Mouse (Mus musculus): ENCODE results near the gene Mgll. TPM values are rescaled to one million over a fixed set of nuclear protein-coding genes. Genes with fewer than 3 reads are reported as not detected.
A peak's percentile ranks its signal among the peaks of the same experiment; 100 is the strongest.

Mgll gene
- polyA plus RNA-seq, 1 experiment from 2014 or later: 72.1 TPM

DNA sequence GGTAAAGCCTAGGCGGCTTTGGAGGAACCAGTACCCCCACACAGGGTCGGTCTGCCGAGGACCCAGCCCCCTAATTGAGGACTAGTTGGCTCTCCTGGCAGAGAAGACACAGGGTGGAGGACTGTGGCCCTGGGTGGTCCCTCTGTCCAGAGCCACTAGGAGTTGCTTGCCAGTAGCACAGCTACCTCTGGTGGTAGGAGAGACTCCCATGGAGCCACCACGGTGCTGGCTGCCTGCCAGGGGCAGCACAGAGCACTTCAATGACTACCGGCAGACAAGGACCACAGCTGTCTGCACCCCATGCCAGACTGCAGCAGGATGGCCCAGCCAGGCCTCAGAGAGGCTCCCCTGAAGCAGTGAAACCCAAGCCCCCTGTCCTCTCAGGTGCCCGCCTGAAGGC is 102.3 kb downstream of the Mgll start:
- Histone ChIP-seq H3K4me3 (replicated peaks) (no peak overlapping the region), H3K27ac (replicated peaks) (peak overlapping the region; percentile 23; the same call in 1 of the 2 replicates), H3K36me3 (no peaks in the 10 kb centered on the region), H3K27me3 (replicated peaks) (no peaks in the 10 kb centered on the region), H3K9ac (replicated peaks) (no peak overlapping the region; the same call in 1 of the 2 replicates), H3K4me2 (no peak overlapping the region), H3K9me3 (replicated peaks) (no peaks in the 10 kb centered on the region), H3K4me1 (peaks cover 23% of the 10 kb centered on the region)
- peak; percentile 27; the same call in 1 of the 2 replicates for ATAC-seq (ENCODE audit: low FRiP score)
- WGBS: 35% methylated on average over 6 of the region's 6 CpGs

DNA sequence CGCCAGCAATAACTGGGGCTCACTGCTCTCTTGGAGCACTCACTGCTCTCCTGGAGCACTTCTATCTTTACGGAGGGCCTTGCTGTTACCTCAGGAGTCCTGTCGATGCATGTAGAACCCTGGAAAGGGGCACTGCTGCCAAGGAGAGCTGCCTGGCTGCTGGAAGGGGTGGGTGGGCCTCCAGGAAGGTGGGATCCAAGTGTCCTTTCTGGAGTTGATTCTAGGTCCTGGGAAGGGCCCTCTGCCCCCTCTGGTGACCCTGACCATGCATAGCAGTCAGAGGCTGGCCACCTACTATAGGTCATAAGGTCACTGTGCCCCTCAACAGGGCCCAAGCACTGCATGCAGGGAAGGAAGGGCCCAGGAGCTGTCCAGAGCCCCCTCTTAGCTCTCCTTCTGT is 102.8 kb downstream of the Mgll start:
- no peak for ATAC-seq (ENCODE audit: low FRiP score)
- Histone ChIP-seq H3K27me3 (replicated peaks) (no peaks in the 10 kb centered on the region), H3K9ac (replicated peaks) (no peak overlapping the region; the same call in 1 of the 2 replicates), H3K4me2 (no peak overlapping the region), H3K9me3 (replicated peaks) (no peaks in the 10 kb centered on the region), H3K4me1 (peaks cover 23% of the 10 kb centered on the region), H3K36me3 (no peaks in the 10 kb centered on the region), H3K4me3 (replicated peaks) (no peak overlapping the region), H3K27ac (replicated peaks) (peak overlapping the region; percentile 23)
- WGBS: 53% methylated on average over 3 of the region's 3 CpGs

DNA sequence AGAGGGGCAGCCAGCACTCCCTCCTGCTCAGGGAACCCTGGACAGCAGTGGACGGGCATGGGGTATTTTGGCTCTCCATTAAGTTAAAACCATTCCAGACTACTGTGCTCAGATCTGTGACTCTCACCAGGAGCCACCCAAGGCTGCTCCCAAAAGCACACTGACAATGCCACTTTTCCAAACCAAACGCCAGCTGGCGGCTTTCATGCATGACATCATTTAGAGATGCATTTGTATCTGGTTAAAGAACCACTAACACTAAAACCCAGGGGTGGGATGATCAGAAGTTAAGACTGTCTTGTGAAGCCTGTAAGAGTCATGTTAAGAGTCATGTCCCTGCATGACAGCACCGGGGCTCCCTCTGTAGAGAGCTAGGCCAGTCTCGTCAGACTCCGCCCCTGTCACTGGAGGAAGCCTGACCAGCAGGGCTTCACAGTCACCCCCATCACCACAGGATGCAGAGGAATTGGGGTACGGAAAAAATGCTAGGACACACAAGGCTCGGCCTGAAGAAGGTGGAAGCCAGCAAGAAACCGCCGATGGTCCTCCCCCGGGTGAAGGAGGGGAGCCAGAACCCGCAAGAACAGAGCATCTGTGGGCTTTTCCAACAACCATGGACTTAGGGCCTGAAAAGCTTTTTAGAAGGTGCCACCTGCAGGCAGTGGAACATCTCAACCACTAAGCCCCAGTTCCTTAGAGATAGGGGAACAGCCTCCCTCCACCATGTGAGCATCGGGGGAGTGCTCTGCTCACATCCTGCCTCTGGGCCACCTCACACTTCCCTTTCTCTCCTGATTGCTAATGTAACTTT is 103.4 kb downstream of the Mgll start:
- no peaks in the 10 kb centered on the region for H3K27me3 ChIP-seq (replicated peaks)
- H3K4me2 ChIP-seq: no peak overlapping the region
- ATAC-seq (ENCODE audit: low FRiP score): no peak
- no peak overlapping the region for H3K4me3 ChIP-seq (replicated peaks)
- no peak overlapping the region; the same call in 1 of the 2 replicates for H3K9ac ChIP-seq (replicated peaks)
- peaks cover 21% of the 10 kb centered on the region for H3K4me1 ChIP-seq
- no peaks in the 10 kb centered on the region for H3K36me3 ChIP-seq
- H3K9me3 ChIP-seq (replicated peaks): no peaks in the 10 kb centered on the region
- WGBS: 52% methylated on average over 13 of the region's 13 CpGs
- H3K27ac ChIP-seq (replicated peaks): peak overlapping the region; percentile 47

DNA sequence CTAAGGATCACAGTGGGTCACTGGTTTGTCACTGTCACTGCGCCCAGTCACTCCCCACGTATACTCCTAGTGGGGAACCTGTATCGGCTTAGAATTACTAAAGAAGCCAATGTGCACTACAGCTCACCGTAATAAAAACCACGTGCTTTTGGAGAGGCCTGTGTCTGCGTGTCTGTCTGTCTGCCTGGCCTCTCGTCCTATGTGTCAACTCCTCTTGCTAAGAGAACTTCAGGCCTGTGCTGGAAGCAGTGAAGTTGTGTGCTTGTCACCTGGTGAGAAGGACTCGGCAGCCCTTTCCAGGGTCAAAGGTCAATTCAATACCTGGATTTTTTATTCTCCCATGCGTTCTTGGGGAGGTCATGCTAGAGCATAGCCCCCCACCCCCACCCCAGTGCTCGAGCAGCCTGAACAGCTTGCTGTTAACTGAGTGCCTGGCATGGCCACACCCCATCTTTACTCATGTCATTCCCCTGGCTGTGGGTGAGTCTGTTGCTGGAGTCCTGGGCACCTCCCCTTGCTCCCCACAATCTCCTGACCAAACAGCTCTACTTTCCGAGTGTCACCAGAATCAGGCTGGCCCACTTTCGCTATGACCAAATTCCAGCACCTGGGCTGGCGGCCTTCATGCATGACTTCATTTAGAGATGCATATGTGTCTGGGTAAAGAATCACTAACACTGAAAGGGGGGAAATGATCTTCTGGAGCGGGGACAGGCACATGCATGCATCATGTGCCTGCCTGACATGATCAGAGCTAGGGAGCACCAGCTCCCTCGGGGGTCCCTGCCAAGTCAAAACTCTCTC is 104.2 kb downstream of the Mgll start:
- Histone ChIP-seq H3K9me3 (replicated peaks) (no peaks in the 10 kb centered on the region), H3K9ac (replicated peaks) (no peak overlapping the region), H3K4me3 (replicated peaks) (no peak overlapping the region), H3K27me3 (replicated peaks) (no peaks in the 10 kb centered on the region), H3K4me2 (no peak overlapping the region), H3K36me3 (no peaks in the 10 kb centered on the region), H3K4me1 (peaks cover 21% of the 10 kb centered on the region), H3K27ac (replicated peaks) (no peak overlapping the region)
- 78% methylated on average over 15 of the region's 15 CpGs for WGBS
- ATAC-seq (ENCODE audit: low FRiP score): no peak

DNA sequence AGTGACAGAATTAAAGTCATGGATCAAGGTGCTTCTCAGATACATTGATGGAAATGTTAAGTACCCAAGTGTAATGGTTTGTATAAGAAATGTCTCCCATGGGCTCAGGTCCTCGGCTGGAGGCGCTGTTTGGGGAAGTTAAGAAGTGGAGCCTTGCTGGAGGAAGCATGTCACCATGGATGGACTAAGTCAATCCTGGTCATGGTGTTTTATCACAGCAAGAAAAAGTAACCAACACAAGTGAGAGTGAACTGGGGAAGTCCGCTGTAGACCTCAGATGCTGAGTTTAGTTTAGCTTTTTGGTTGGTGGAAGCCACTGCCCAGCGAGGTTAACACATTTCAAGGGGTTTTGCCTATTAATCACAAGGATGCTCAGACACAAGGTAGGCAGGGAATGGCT is 105.4 kb downstream of the Mgll start:
- Histone ChIP-seq H3K36me3 (no peaks in the 10 kb centered on the region), H3K4me3 (replicated peaks) (no peak overlapping the region), H3K9me3 (replicated peaks) (no peaks in the 10 kb centered on the region), H3K4me2 (no peak overlapping the region), H3K9ac (replicated peaks) (no peak overlapping the region), H3K27ac (replicated peaks) (no peak overlapping the region), H3K4me1 (peaks cover 21% of the 10 kb centered on the region), H3K27me3 (replicated peaks) (no peaks in the 10 kb centered on the region)
- WGBS: 87% methylated on average over 4 of the region's 4 CpGs
- no peak for ATAC-seq (ENCODE audit: low FRiP score)

DNA sequence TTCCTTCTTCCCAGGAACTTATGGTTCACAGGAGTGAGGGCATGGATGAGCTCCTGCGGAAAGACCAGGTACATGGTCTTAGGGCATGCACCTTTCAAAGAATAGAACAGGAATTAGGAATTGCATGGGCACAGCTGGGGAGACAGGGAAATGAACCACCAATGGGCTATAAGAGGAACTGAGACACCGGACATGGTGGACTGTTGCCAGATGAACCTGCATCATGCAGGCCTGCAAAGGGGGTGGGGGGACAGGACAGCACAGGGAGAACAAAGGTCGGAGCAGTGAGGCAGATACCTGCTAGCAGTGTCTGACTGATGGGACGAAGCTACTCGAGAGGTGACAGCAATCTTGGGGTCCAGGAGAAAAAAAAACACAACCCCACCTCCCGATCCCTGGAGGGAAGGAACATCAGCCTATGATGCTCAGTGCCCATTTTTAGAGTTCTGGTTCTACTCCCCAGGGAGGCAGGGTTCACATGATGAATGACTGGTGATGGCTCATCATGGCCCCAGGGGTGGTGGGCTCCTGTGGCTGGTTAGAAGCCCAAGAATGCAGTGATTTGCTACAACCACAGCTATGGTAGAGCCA is 106.0 kb downstream of the Mgll start:
- Histone ChIP-seq H3K4me3 (replicated peaks) (no peak overlapping the region), H3K4me1 (peaks cover 21% of the 10 kb centered on the region), H3K9me3 (replicated peaks) (no peaks in the 10 kb centered on the region), H3K4me2 (no peak overlapping the region), H3K27me3 (replicated peaks) (no peaks in the 10 kb centered on the region), H3K36me3 (0 out of 2 replicates have a peak, but pooled peaks cover 4% of the 10 kb centered on the region), H3K9ac (replicated peaks) (no peak overlapping the region), H3K27ac (replicated peaks) (no peak overlapping the region)
- 94% methylated on average over 6 of the region's 6 CpGs for WGBS
- ATAC-seq (ENCODE audit: low FRiP score): no peak

DNA sequence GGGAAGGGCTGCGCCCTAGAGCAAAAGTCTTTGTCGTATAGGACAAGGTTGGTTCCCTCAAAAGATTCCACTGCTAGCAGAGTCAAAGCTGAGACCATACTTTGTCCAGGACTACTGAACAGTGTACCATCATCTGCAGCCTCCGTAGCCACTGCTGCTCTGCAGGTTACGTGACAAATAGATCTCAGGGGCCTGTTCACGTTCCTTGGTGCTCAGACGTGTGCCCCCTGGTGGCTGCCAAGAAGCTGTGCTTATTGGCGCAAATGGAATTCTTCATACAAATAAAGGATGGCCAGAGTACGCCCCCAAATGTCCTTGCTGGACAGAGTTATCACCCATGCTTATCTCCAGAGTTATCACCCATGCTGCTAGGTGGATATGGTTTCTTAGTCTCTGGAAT is 107.2 kb downstream of the Mgll start:
- peak; percentile 54 for ATAC-seq (ENCODE audit: low FRiP score)
- Histone ChIP-seq H3K4me2 (no peak overlapping the region), H3K27me3 (replicated peaks) (no peaks in the 10 kb centered on the region), H3K27ac (replicated peaks) (no peak overlapping the region), H3K4me1 (peaks cover 20% of the 10 kb centered on the region), H3K4me3 (replicated peaks) (no peak overlapping the region), H3K9ac (replicated peaks) (no peak overlapping the region), H3K9me3 (replicated peaks) (no peaks in the 10 kb centered on the region), H3K36me3 (peaks cover 16% of the 10 kb centered on the region)
- WGBS: 25% methylated on average over 8 of the region's 8 CpGs

DNA sequence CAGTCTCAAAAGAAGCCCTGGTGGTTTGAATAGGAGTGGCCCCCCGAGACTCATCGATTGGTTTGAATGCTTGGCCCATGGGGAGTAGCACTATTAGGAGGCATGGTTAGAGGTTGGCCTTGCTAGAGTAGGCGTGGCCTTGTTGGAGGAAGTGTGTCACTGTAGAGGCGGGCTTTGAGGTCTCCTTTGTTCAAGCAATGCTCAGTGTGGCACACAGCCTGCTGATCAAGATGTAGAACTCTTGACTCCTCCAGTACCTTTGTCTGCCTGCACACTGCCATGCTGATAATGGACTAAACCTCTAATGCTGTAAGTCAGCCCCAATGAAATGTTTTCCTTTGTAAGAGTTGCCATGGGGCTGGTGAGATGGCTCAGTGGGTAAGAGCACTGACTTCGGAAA is 108.5 kb downstream of the Mgll start:
- H3K9me3 ChIP-seq (replicated peaks): no peaks in the 10 kb centered on the region
- H3K9ac ChIP-seq (replicated peaks): no peak overlapping the region
- H3K27me3 ChIP-seq (replicated peaks): no peaks in the 10 kb centered on the region
- ATAC-seq (ENCODE audit: low FRiP score): no peak
- H3K36me3 ChIP-seq: peaks cover 27% of the 10 kb centered on the region
- H3K4me1 ChIP-seq: peaks cover 8% of the 10 kb centered on the region
- 73% methylated on average over 5 of the region's 5 CpGs for WGBS
- H3K27ac ChIP-seq (replicated peaks): no peak overlapping the region
- no peak overlapping the region for H3K4me2 ChIP-seq
- no peak overlapping the region for H3K4me3 ChIP-seq (replicated peaks)

DNA sequence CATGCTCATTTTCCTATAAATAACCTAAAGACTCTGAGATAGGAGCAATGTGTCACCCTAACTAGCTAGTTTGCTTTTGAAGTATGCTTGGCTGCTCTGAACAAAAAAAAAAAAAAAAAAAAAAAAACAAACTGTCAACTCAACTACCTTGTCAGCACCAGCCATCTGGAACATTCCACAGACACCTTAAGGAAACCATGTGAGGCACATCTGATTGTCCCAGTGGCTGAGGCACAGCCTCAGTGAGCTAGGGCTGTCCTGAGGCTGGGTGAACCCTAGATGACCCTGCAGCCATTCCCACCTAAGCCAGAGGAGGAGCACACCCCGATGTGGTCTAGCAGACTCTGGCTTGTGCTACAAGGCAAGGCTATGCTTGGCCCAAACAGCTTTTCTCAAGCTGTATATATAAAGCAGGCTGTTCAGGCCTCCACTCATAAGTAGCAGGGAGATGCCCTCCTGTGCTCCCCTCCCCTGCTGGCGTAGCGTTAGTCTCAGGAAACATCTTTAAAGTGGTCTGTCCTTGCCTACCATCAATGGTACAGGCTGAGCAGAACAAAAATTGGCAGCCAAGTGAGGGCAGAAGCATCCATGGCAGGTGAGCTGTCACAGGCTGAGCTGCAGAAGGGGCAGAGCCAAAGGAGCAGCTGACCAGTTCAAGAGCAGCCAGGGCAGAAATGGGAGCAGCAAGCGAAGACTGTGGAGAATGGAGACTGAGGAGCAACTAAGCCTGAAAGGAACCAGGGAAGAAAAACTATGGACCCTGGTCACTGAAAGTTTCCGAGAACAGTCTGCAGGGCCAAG is 109.3 kb downstream of the Mgll start:
- Histone ChIP-seq H3K4me3 (replicated peaks) (no peak overlapping the region), H3K9me3 (replicated peaks) (no peaks in the 10 kb centered on the region), H3K9ac (replicated peaks) (no peak overlapping the region), H3K27me3 (replicated peaks) (no peaks in the 10 kb centered on the region), H3K4me2 (no peak overlapping the region), H3K27ac (replicated peaks) (no peak overlapping the region), H3K4me1 (peaks cover 5% of the 10 kb centered on the region), H3K36me3 (peaks cover 36% of the 10 kb centered on the region)
- no peak for ATAC-seq (ENCODE audit: low FRiP score)
- WGBS: 81% methylated on average over 5 of the region's 5 CpGs

DNA sequence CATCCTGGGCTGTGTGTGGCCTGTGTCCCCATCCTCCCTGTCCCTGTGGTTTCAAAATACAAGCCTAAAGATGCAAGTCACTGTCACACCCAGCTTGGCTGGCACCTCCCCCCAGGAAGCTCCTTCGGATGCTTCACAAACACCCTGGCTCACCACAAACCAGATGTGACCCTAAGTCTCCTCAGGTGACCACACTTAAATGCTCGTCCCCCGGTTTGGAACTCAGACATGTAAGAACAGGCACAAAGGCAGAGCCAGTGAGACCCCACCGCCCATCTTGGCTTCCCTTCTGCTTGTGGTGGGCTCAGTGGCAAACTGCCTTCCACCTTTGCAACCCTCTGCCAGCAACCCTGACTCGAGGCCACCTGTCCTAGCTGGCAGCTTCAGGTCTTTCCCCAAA is 110.8 kb downstream of the Mgll start:
- no peaks in the 10 kb centered on the region for H3K27me3 ChIP-seq (replicated peaks)
- no peak overlapping the region for H3K4me2 ChIP-seq
- ATAC-seq (ENCODE audit: low FRiP score): no peak
- WGBS: 88% methylated on average over 5 of the region's 5 CpGs
- H3K9me3 ChIP-seq (replicated peaks): no peaks in the 10 kb centered on the region
- no peak overlapping the region for H3K27ac ChIP-seq (replicated peaks)
- no peak overlapping the region for H3K9ac ChIP-seq (replicated peaks)
- peaks cover 46% of the 10 kb centered on the region for H3K36me3 ChIP-seq
- H3K4me1 ChIP-seq: peaks cover 13% of the 10 kb centered on the region
- H3K4me3 ChIP-seq (replicated peaks): no peak overlapping the region

DNA sequence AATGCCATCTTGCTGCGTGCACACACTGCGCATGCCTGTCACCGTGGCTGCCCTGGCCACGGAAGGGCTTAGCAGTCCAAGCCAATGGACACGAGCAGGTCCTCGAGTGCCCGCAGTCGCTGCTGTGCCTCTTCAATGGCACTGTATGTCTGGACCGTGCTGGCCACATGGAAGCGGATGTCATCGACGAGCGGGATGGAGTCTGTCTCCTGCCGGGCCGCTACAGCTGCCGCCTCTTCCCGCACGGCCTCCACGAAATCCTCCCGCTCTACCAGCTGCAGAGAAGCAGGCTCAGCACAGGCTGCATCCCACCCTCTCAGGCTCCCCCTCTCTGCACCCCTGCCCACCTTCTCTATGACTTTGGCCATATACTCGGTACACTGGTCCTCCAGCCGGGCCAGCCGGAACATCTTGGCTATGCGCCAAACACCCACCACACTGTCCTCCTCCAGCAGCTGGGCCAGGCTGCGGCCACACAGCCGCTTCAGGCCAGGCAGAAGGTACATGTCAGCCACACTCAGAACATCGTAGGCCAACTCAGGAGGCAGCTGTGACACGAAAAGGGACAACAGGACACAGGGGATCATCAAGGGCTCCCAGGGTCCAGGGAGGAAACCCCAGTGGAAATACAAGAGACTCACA is 112.1 kb downstream of the Mgll start:
- ATAC-seq (ENCODE audit: low FRiP score): no peak
- Histone ChIP-seq H3K9me3 (replicated peaks) (no peaks in the 10 kb centered on the region), H3K4me2 (no peak overlapping the region), H3K9ac (replicated peaks) (no peak overlapping the region), H3K27ac (replicated peaks) (no peak overlapping the region), H3K4me1 (peaks cover 24% of the 10 kb centered on the region), H3K4me3 (replicated peaks) (no peak overlapping the region), H3K27me3 (replicated peaks) (no peaks in the 10 kb centered on the region), H3K36me3 (peaks cover 46% of the 10 kb centered on the region)
- 83% methylated on average over 28 of the region's 28 CpGs for WGBS

All from neural tube, embryonic 15.5 days (tissue).